Mouse (Mus musculus) midbrain, embryonic 14.5 days (tissue): ENCODE data around the gene Asf1a. TPM values are rescaled to one million over a fixed set of nuclear protein-coding genes. Genes with fewer than 3 reads are reported as not detected.

Experiments
- ATAC-seq: fragments of 200-750 bp; cut with Nextera tagmentation; 2 replicates; pipeline ENCODE4 v1.8.0; 2017; ENCODE audit warnings: moderate number of reproducible peaks, moderate library complexity; ENCODE audit not compliant: low FRiP score, low TSS enrichment
- DNase-seq: peaks from one replicate; pipeline ENCODE4 v3.0.0-alpha.2; 2015
- H3K27ac ChIP-seq: fragments of 300-500 bp; sonication (generic); replicated peaks from 2 replicates; pipeline ENCODE4 v1.5.1; 2014; ENCODE audit warnings: mild to moderate bottlenecking, low read depth, low read length, moderate library complexity
- H3K27me3 ChIP-seq: fragments of 300-500 bp; sonication (generic); 2 replicates; pipeline ENCODE4 v1.6.1; 2014; ENCODE audit warnings: low read length, control low read depth, mixed read lengths; ENCODE audit not compliant: control insufficient read depth, insufficient read depth
- H3K36me3 ChIP-seq: fragments of 300-500 bp; sonication (generic); 2 replicates; pipeline ENCODE4 v1.6.1; 2014; ENCODE audit warnings: low read length, control low read depth; ENCODE audit not compliant: control insufficient read depth, insufficient read depth
- H3K4me1 ChIP-seq: fragments of 300-500 bp; sonication (generic); 2 replicates; pipeline ENCODE4 v1.6.1; 2014; ENCODE audit warnings: mild to moderate bottlenecking, antibody characterized with exemption, low read length, control low read depth; ENCODE audit not compliant: control insufficient read depth, insufficient read depth
- H3K4me2 ChIP-seq: fragments of 300-500 bp; sonication (generic); 2 replicates; pipeline ENCODE4 v1.6.1; 2014; ENCODE audit warnings: mild to moderate bottlenecking, low read length, moderate library complexity
- H3K4me3 ChIP-seq: fragments of 300-500 bp; sonication (generic); replicated peaks from 2 replicates; pipeline ENCODE4 v1.5.1; 2014; ENCODE audit warnings: low read depth, low read length
- H3K9ac ChIP-seq: fragments of 300-500 bp; sonication (generic); replicated peaks from 2 replicates; pipeline ENCODE4 v1.6.1; 2014; ENCODE audit warnings: mild to moderate bottlenecking, low read length, moderate library complexity
- H3K9me3 ChIP-seq: fragments of 300-500 bp; sonication (generic); 2 replicates; pipeline ENCODE4 v1.6.1; 2016; ENCODE audit warnings: low read length, control low read depth, mixed read lengths; ENCODE audit not compliant: control insufficient read depth
- WGBS: fragments of 180-500 bp; shearing (Covaris S2); extraction: QIAGEN DNeasy Blood & Tissue Kit; methylation state at CpG from one replicate; pipeline ENCODE4 v1.1.7; 2014; 5-methylcytosine and 5-hydroxymethylcytosine counted together
- polyA plus RNA-seq: library from polyadenylated mRNA; unstranded; fragments of >200 nt; fragmentation: Nextera tagmentation; extraction: Ambion mirVana; gene quantifications from 2 replicates; pipeline ENCODE4 v1.2.1, GENCODE M21; 2014

The Asf1a gene
- polyA plus RNA-seq, 1 experiment from 2014 or later: 92.6 TPM

DNA sequence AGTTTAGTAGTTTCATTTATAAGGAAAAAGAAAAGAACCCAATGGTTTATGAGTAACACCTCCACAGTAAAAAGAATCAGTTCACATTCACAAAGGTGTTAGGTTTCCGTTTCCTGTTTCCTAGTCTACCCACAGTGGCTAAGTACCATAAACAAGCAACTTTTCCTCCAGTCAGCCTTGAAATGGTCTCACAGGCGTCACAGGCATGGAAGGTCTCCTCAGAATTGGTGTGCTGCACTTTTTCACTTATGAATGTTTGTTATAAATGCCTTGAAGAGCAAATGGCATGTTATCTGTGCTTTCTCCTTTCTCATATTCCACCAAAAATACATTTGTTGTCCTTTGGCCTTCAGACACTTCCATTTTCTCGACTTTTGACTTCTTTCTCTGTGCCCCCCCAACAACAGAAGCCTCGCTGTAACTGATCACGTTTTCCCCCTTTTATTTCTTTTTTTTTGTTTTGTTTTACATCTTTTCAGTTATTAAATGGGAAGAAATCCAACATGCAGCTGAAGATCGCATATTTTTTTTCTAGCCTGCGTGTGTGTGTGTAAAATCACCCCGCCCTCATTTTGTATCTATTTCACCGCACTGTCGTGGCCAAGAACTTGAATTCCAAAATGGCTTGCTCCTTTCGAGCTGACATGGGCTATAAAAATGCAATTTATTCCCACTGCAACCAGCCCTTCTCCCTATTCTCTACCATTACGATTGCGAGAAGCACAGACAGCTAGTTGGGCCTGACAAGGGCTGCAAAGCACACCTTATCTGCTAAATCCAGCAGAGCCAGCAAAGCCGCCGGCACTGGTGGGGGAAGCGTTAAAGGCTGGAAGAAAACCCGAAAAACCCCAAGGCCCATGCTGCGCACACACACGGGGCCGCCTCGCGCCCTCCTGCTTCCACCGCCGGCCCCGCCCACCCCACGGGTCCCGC, 547 bp upstream of the Asf1a start:
- DNase-seq (no peak), ATAC-seq (no peak)
- Histone ChIP-seq H3K27ac (peak overlapping the region; percentile 93), H3K36me3 (peaks cover 7% of the 10 kb centered on the region; the same call in 1 of the 2 replicates), H3K9me3 (no peaks in the 10 kb centered on the region), H3K27me3 (no peaks in the 10 kb centered on the region), H3K9ac (peak overlapping the region; percentile 83), H3K4me3 (peak overlapping the region; percentile 90), H3K4me2 (peak overlapping the region; percentile 74), H3K4me1 (peaks cover 27% of the 10 kb centered on the region)
- WGBS: 11% methylated on average over 27 of the region's 27 CpGs

DNA sequence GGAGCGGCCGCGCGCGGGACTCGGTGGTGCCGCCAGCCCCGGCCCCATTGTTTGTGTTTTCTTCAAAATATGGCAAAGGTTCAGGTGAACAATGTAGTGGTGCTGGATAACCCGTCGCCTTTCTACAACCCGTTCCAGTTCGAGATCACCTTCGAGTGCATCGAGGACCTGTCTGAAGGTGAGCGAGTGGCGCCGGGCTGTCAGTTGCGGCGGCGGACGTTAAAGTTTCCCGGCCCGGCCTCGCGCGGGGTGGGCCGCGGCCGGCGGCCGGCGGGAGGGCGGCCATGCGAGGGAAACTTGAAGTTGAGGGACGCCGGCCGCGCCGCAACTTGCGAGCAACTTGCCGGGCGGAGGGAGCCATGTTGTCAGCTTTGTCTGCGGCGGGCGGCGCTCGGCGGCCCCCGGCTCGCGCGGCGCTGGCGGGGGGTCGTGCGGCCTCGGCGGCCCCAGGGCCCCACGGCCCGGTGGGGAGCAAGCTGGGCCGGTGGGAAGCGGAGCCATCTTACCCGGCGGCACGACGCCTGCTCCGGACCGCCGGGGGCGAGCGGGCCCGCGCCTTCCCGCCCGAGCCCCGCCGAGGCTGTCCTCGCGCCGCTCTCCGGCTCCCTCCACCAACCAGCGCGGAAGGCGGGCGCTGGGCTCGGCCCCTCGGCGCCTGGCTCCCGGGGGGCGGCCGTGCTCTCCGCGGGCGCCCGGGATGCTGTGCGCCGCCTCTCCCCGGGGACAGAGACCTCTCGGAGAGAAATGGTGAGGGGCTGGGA, 744 bp downstream of the Asf1a start:
- Histone ChIP-seq H3K36me3 (peaks cover 10% of the 10 kb centered on the region), H3K4me1 (peaks cover 31% of the 10 kb centered on the region), H3K27me3 (no peaks in the 10 kb centered on the region), H3K9ac (peak overlapping the region; percentile 83), H3K4me3 (peak overlapping the region; percentile 90), H3K9me3 (no peaks in the 10 kb centered on the region), H3K27ac (peak overlapping the region; percentile 93), H3K4me2 (peak overlapping the region; percentile 74)
- ATAC-seq (peak; percentile 44), DNase-seq (peak; percentile 69)
- WGBS: under 1% methylated on average over 88 of the region's 99 CpGs

DNA sequence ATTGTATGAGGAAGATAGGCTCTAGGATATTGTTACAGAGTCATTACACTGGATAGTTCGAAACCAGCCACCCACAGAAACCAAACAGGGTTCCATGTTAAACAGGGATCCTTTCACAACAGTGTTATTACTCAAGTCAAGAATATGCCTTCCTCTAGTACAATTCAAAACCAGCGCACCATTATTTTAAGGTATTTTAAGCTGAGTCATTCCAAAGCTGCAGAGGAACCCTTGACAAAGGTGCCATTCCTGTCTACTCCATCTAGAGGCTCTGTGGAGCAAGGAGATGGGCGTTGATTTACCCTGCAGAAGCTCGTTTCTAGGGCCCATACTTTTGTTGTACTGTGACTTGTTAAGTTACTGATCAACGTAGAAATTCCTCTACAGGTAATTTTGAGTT, 2.3 kb downstream of the Asf1a start:
- Histone ChIP-seq H3K9ac (no peak overlapping the region), H3K4me2 (peak overlapping the region; percentile 74), H3K27me3 (no peaks in the 10 kb centered on the region), H3K36me3 (peaks cover 24% of the 10 kb centered on the region), H3K9me3 (no peaks in the 10 kb centered on the region), H3K27ac (no peak overlapping the region), H3K4me3 (peak overlapping the region; percentile 17; the same call in 1 of the 2 replicates), H3K4me1 (peaks cover 31% of the 10 kb centered on the region)
- peak; percentile 17 for DNase-seq
- 51% methylated on average over 5 of the region's 5 CpGs for WGBS
- ATAC-seq: no peak

DNA sequence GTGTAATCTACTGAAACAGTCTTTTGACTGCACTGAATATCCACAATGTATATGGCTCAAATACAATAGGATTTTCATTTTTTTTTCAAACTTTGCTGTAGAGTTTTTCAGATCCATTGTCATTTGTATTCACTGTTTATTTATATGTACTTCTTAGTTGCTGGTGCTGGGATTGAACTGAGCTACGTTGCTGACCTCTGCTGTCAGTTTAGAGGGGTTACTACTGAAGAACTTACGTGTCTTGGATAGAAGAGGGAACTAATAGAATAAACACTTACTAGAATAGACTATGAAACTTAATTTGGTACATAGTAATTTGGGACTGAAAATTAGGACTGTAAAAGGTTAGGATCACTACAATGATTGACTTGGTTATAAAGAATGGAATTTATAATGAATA, 8.8 kb downstream of the Asf1a start:
- H3K4me2 ChIP-seq: no peak overlapping the region
- no peak overlapping the region for H3K4me3 ChIP-seq
- H3K9ac ChIP-seq: no peak overlapping the region
- peaks cover 7% of the 10 kb centered on the region; the same call in 1 of the 2 replicates for H3K4me1 ChIP-seq
- WGBS: 71% methylated on average over 2 of the region's 2 CpGs
- H3K27me3 ChIP-seq: no peaks in the 10 kb centered on the region
- H3K36me3 ChIP-seq: peaks cover 73% of the 10 kb centered on the region
- no peak for DNase-seq
- no peak overlapping the region for H3K27ac ChIP-seq
- H3K9me3 ChIP-seq: no peaks in the 10 kb centered on the region
- no peak for ATAC-seq

DNA sequence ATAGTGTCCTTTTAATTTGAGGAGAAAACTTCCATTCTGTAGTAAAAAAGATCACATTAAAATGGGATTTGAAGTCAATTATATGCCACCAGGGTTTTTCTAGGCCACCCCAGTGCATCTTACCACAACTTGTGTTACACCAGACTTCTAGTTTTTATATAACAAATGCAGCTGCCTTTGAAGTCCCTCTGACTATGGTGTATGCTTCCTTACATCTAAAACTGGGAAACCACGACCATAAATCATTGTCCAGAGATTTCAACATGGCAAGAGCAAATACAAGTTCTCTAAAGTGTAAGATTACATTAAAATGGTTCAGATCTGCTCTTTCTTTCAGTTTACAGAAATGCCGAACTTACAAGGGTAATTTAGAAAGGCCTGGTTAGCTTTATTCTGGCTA, 11.7 kb downstream of the Asf1a start:
- 86% methylated on average over 2 of the region's 2 CpGs for WGBS
- peaks cover 69% of the 10 kb centered on the region for H3K36me3 ChIP-seq
- H3K4me2 ChIP-seq: no peak overlapping the region
- H3K4me1 ChIP-seq: no peaks in the 10 kb centered on the region
- ATAC-seq (no peak), DNase-seq (no peak)
- H3K4me3 ChIP-seq: no peak overlapping the region
- H3K27ac ChIP-seq: no peak overlapping the region
- H3K27me3 ChIP-seq: no peaks in the 10 kb centered on the region
- no peak overlapping the region for H3K9ac ChIP-seq
- no peaks in the 10 kb centered on the region for H3K9me3 ChIP-seq

DNA sequence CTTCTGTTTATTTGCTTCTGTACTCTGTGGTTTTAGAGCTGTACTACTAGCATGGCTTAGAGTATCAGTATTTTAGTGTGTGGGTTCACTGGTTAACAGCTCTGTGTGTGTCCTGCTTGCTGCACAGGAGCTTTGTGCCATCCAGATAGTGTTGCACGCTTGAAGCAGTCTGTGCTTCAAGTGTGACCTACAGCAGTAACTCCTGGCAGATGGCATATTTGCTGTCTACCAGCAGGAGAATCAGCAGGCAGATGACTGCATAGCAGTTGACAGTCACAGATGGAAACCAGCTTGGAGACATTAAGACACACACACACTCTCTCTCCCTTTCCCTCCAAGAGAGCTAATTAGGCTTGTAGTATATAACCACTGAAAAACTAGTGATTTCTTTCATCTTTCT, 15.6 kb downstream of the Asf1a start:
- H3K36me3 ChIP-seq: peaks cover 58% of the 10 kb centered on the region

DNA sequence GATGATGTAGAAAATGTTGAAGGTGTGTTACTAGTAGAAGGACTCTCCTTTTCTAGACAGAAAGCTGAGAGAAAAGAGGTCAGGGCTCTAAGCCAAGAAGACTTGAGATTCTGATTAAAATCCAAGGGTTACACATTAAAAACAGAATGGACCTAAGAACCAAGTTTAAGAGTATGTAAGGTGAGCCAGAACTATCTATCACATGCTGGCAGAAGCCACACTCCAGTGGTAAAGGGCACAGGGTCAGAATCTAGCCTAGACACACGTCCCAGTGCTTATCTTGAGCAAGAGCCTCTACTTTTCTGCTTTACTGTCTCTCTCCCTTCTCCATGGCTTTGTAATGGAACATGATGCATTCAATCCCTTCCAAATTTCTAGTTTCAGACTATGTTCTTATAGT, 17.4 kb downstream of the Asf1a start:
- peaks cover 44% of the 10 kb centered on the region for H3K36me3 ChIP-seq
- 90% methylated on average over 1 of the region's 1 CpGs for WGBS
- no peak for ATAC-seq

More for the DNA sequence above, 15.6 kb downstream of the Asf1a start:
- H3K4me1 ChIP-seq: no peaks in the 10 kb centered on the region
- H3K27ac ChIP-seq: no peak overlapping the region
- DNase-seq (no peak), ATAC-seq (no peak)
- no peaks in the 10 kb centered on the region for H3K9me3 ChIP-seq
- WGBS: 87% methylated on average over 1 of the region's 1 CpGs
- H3K4me2 ChIP-seq: no peak overlapping the region
- no peaks in the 10 kb centered on the region for H3K27me3 ChIP-seq
- no peak overlapping the region for H3K4me3 ChIP-seq
- H3K9ac ChIP-seq: no peak overlapping the region

DNA sequence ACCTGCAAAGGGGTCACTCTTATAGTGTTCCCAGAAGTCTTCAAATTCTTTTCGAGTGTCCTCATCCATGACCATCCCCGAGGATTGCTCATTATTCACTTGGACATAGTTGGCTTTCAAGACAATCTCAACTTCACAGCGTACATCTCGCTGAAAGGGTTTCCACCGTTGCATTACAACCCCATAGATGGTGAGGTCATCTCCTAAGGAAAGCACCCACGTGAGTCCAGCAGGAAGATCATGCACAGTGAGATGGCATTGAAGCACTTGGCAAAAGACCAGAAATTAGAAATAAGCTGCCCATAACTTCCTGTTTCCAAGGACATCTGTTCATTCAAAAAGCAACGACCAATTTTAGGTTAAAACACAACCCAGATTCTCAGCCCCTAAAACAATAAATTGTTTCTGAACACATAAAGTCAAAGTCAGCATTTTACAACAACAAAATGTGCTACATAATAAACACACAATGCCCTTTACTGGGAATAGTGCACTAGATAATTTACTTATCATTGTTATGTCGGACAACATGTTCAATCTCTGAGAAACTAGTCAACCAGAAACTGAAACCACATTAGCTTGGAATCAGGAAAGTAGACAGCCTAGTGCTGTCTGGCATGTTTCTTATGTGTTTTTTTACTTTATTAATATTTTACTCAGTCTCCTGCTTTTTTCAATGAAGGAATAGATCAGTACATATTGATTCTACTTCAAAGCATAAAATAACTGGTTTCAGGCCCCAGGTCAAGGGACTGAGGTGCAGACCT, 19.5 kb downstream of the Asf1a start:
- no peak overlapping the region for H3K27ac ChIP-seq
- H3K9me3 ChIP-seq: no peaks in the 10 kb centered on the region
- WGBS: 86% methylated on average over 8 of the region's 8 CpGs
- H3K4me2 ChIP-seq: no peak overlapping the region
- H3K27me3 ChIP-seq: no peaks in the 10 kb centered on the region
- no peak for ATAC-seq
- DNase-seq: no peak
- no peaks in the 10 kb centered on the region for H3K4me1 ChIP-seq
- peaks cover 36% of the 10 kb centered on the region for H3K36me3 ChIP-seq
- no peak overlapping the region for H3K4me3 ChIP-seq
- H3K9ac ChIP-seq: no peak overlapping the region

More for the DNA sequence above, 17.4 kb downstream of the Asf1a start:
- H3K9me3 ChIP-seq: no peaks in the 10 kb centered on the region
- H3K4me2 ChIP-seq: no peak overlapping the region
- no peak for DNase-seq
- no peak overlapping the region for H3K9ac ChIP-seq
- H3K27me3 ChIP-seq: no peaks in the 10 kb centered on the region
- H3K27ac ChIP-seq: no peak overlapping the region
- no peaks in the 10 kb centered on the region for H3K4me1 ChIP-seq
- no peak overlapping the region for H3K4me3 ChIP-seq
